Mouse (Mus musculus): ENCODE measurements around the gene Rnf183. TPM values are rescaled to one million over a fixed set of nuclear protein-coding genes. Genes with fewer than 3 reads are reported as not detected.

The Rnf183 gene
- polyA plus RNA-seq, 1 experiment from 2014 or later: 0.18 TPM

Other genes starting within 250 kb of the Rnf183 start
- 24.9 and 30.6 TPM in 2 replicates for gene Zfp37, start 204.2 kb downstream of the Rnf183 start, polyA plus RNA-seq (2015; fragmentation: Nextera tagmentation; extraction: Ambion mirVana)
- 17.7 and 18.1 TPM in 2 replicates for gene Slc31a2, start 172.7 kb downstream of the Rnf183 start, polyA plus RNA-seq (2015; fragmentation: Nextera tagmentation; extraction: Ambion mirVana)
- 24.8 and 24.9 TPM in 2 replicates for gene Fkbp15, start 74.7 kb downstream of the Rnf183 start, polyA plus RNA-seq (2015; fragmentation: Nextera tagmentation; extraction: Ambion mirVana)
- gene Slc31a1, start 74.5 kb downstream of the Rnf183 start, polyA plus RNA-seq (2015; fragmentation: Nextera tagmentation; extraction: Ambion mirVana): 34.6 and 35.0 TPM in 2 replicates
- gene Cdc26, start 26.6 kb downstream of the Rnf183 start, polyA plus RNA-seq (2015; fragmentation: Nextera tagmentation; extraction: Ambion mirVana): 98.8 and 108 TPM in 2 replicates
- gene Prpf4, start 26.5 kb downstream of the Rnf183 start, polyA plus RNA-seq (2015; fragmentation: Nextera tagmentation; extraction: Ambion mirVana): 17.1 and 17.9 TPM in 2 replicates
- 5.7 and 6.8 TPM in 2 replicates for gene Wdr31, start 35.6 kb upstream of the Rnf183 start, polyA plus RNA-seq (2015; fragmentation: Nextera tagmentation; extraction: Ambion mirVana)
- 0.74 and 0.80 TPM in 2 replicates for gene Bspry, start 44.8 kb upstream of the Rnf183 start, polyA plus RNA-seq (2015; fragmentation: Nextera tagmentation; extraction: Ambion mirVana)
- gene Hdhd3, start 68.2 kb upstream of the Rnf183 start, polyA plus RNA-seq (2015; fragmentation: Nextera tagmentation; extraction: Ambion mirVana): 13.1 and 14.2 TPM in 2 replicates
- gene Alad, start 84.7 kb upstream of the Rnf183 start, polyA plus RNA-seq (2015; fragmentation: Nextera tagmentation; extraction: Ambion mirVana): 49.8 and 58.8 TPM in 2 replicates
- gene Pole3, start 89.8 kb upstream of the Rnf183 start, polyA plus RNA-seq (2015; fragmentation: Nextera tagmentation; extraction: Ambion mirVana): 61.8 and 63.1 TPM in 2 replicates
- gene 4933430I17Rik, start 90.1 kb upstream of the Rnf183 start, polyA plus RNA-seq (2015; fragmentation: Nextera tagmentation; extraction: Ambion mirVana): 0.70 and 0.87 TPM in 2 replicates
- gene Rgs3, start 124.6 kb upstream of the Rnf183 start, polyA plus RNA-seq (2015; fragmentation: Nextera tagmentation; extraction: Ambion mirVana): 71.4 and 79.0 TPM in 2 replicates

Measured in neural tube, embryonic 13.5 days (tissue).